Mouse (Mus musculus) left cerebral cortex, adult 9 months (tissue): ENCODE results near the gene Pfkfb3.

Source experiments
- DNase-seq, 2 experiments: peaks; one replicate each; pipeline ENCODE4 v3.0.0; 2022; ENCODE audit warnings: low spot score in 2 of 2

Pfkfb3 gene

GRCm38 (mm10) chr2:11428621-11429020 is 125.3 kb downstream of the Pfkfb3 start:
- DNase-seq: no peak

GRCm38 (mm10) chr2:11427596-11427995 is 126.3 kb downstream of the Pfkfb3 start:
- DNase-seq: no peak

- no peak for DNase-seq
Observed at GRCm38 (mm10) chr2:11426379-11426778, 127.5 kb downstream of the Pfkfb3 start.

- DNase-seq: peak in 1 of 2 experiments; percentile 10
Observed at GRCm38 (mm10) chr2:11425421-11426131, 128.3 kb downstream of the Pfkfb3 start.

- DNase-seq: peak in 1 of 2 experiments; percentile 12
Observed at GRCm38 (mm10) chr2:11424252-11424651, 129.6 kb downstream of the Pfkfb3 start.

GRCm38 (mm10) chr2:11423421-11423820 is 130.5 kb downstream of the Pfkfb3 start:
- peak; percentile 26 to 47 for DNase-seq

- DNase-seq: no peak
Observed at GRCm38 (mm10) chr2:11422384-11422783, 131.5 kb downstream of the Pfkfb3 start.
